Comparison of ENCODE assay signal across 19 mouse cellular contexts in genomic region chr14:23688513-23688912, GRCm38 (mm10).
"Had no signal": no experiment of that assay in that cellular context is flagged by ENCODE, and none has a peak within 500 bp of the region (broad histone marks: within the 10 kb centered on the region; RNA-seq: fewer than 3 reads in every experiment).

No protein-coding gene starts in this region.

- DNase-seq: kidney, adult 18-20 months; kidney, adult 9 months; kidney, postnatal 25 days; liver; lung, adult 18-20 months; lung, postnatal 14 days; retina, postnatal 1 day; right cerebral cortex, postnatal 25 days; spleen, adult 18-20 months; thymus, postnatal 25 days had no signal

- H3K4me2 ChIP-seq: intestine, embryonic 15.5 days; limb, embryonic 12.5 days; liver, embryonic 12.5 days; liver, embryonic 15.5 days; midbrain, embryonic 13.5 days; neural tube, embryonic 13.5 days; stomach, embryonic 15.5 days had no signal

- H3K4me3 ChIP-seq: intestine, embryonic 15.5 days; limb, embryonic 12.5 days; liver, embryonic 12.5 days; liver, embryonic 15.5 days; midbrain, embryonic 13.5 days; myocyte; neural tube, embryonic 13.5 days; stomach, embryonic 15.5 days had no signal

- H3K27ac ChIP-seq: intestine, embryonic 15.5 days; limb, embryonic 12.5 days; liver, embryonic 12.5 days; liver, embryonic 15.5 days; macrophage; midbrain, embryonic 13.5 days; neural tube, embryonic 13.5 days; stomach, embryonic 15.5 days had no signal

- H3K9me3 ChIP-seq: intestine, embryonic 15.5 days; limb, embryonic 12.5 days; liver, embryonic 12.5 days; liver, embryonic 15.5 days; midbrain, embryonic 13.5 days; neural tube, embryonic 13.5 days; stomach, embryonic 15.5 days had no signal

- ATAC-seq: intestine, embryonic 15.5 days; liver, embryonic 12.5 days; midbrain, embryonic 13.5 days had no signal

- H3K27me3 ChIP-seq: intestine, embryonic 15.5 days; liver, embryonic 12.5 days; liver, embryonic 15.5 days; midbrain, embryonic 13.5 days; neural tube, embryonic 13.5 days; stomach, embryonic 15.5 days had no signal

- H3K36me3 ChIP-seq: intestine, embryonic 15.5 days; limb, embryonic 12.5 days; liver, embryonic 12.5 days; liver, embryonic 15.5 days; midbrain, embryonic 13.5 days; neural tube, embryonic 13.5 days; stomach, embryonic 15.5 days had no signal

- H3K4me1 ChIP-seq: intestine, embryonic 15.5 days; liver, embryonic 12.5 days; liver, embryonic 15.5 days; midbrain, embryonic 13.5 days; neural tube, embryonic 13.5 days; stomach, embryonic 15.5 days had no signal

- H3K9ac ChIP-seq: intestine, embryonic 15.5 days; limb, embryonic 12.5 days; liver, embryonic 12.5 days; liver, embryonic 15.5 days; midbrain, embryonic 13.5 days; neural tube, embryonic 13.5 days; stomach, embryonic 15.5 days had no signal
